Mouse (Mus musculus) hindbrain, embryonic 15.5 days (tissue): ENCODE measurements around the gene Spo11. TPM values are rescaled to one million over a fixed set of nuclear protein-coding genes. Genes with fewer than 3 reads are reported as not detected.

ENCODE experiments used
- ATAC-seq: fragments of 200-750 bp; cut with Nextera tagmentation; 2 replicates; pipeline ENCODE4 v1.8.0; 2017; ENCODE audit warnings: low read depth, moderate number of reproducible peaks, moderate TSS enrichment; ENCODE audit not compliant: low FRiP score
- H3K27ac ChIP-seq: fragments of 300-500 bp; sonication (generic); replicated peaks from 2 replicates; pipeline ENCODE4 v1.5.1; 2015; ENCODE audit warnings: mild to moderate bottlenecking, inconsistent platforms
- H3K27me3 ChIP-seq: fragments of 300-500 bp; sonication (generic); 2 replicates; pipeline ENCODE4 v1.6.1; 2015; ENCODE audit warnings: control low read depth, inconsistent platforms
- H3K36me3 ChIP-seq: fragments of 300-500 bp; sonication (generic); 2 replicates; pipeline ENCODE4 v1.6.1; 2015; ENCODE audit warnings: control low read depth, inconsistent platforms
- H3K4me1 ChIP-seq: fragments of 300-500 bp; sonication (generic); replicated peaks from 2 replicates; pipeline ENCODE4 v1.6.1; 2015; ENCODE audit warnings: control low read depth, inconsistent platforms
- H3K4me2 ChIP-seq: fragments of 300-500 bp; sonication (generic); 2 replicates; pipeline ENCODE4 v1.6.1; 2015; ENCODE audit warnings: moderate library complexity, mild to moderate bottlenecking, inconsistent platforms
- H3K4me3 ChIP-seq: fragments of 300-500 bp; sonication (generic); 2 replicates; pipeline ENCODE4 v1.5.1; 2015; ENCODE audit warnings: mild to moderate bottlenecking, inconsistent platforms
- H3K9ac ChIP-seq: fragments of 300-500 bp; sonication (generic); 2 replicates; pipeline ENCODE4 v1.6.1; 2015; ENCODE audit warnings: inconsistent platforms
- H3K9me3 ChIP-seq: fragments of 300-500 bp; sonication (generic); 2 replicates; pipeline ENCODE4 v1.6.1; 2016; ENCODE audit warnings: control low read depth, inconsistent platforms
- WGBS: fragments of 180-500 bp; shearing (Covaris S2); methylation state at CpG from one replicate; pipeline ENCODE4 v1.1.7; 2015; 5-methylcytosine and 5-hydroxymethylcytosine counted together
- polyA plus RNA-seq: library from polyadenylated mRNA; unstranded; fragments of >200 nt; fragmentation: Nextera tagmentation; extraction: Ambion mirVana; gene quantifications from 2 replicates; pipeline ENCODE4 v1.2.1, GENCODE M21; 2015

Gene Spo11
- polyA plus RNA-seq, 1 experiment from 2014 or later, result 0.96 TPM

DNA sequence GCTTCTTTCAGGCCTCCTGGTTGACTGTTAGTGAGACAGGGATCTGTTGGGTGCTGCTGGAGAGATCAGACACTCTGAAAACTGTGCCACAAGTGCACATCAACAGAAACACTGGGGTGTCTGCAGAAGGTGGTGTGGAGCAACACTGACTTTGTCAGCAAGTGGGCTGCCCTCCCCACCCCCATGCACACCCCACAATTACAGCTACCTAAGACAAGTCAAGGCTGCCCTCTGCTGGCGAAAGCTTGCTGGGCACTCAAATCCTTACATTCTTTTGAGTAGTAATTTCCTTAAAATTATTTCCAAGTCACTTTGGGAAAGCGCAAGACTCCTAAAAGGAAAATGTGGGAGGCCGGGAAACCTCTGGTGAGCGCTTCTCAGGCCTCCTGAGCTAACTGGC, 18.7 kb downstream of the Spo11 start:
- ATAC-seq, result no peak
- 18% methylated on average over 4 of the region's 4 CpGs for WGBS
- Histone ChIP-seq H3K27ac (no peak overlapping the region), H3K9ac (no peak overlapping the region), H3K27me3 (peaks cover 5% of the 10 kb centered on the region; the same call in 1 of the 2 replicates), H3K9me3 (no peaks in the 10 kb centered on the region), H3K4me3 (no peak overlapping the region), H3K4me1 (peaks cover 7% of the 10 kb centered on the region), H3K36me3 (no peaks in the 10 kb centered on the region), H3K4me2 (no peak overlapping the region)

- Histone ChIP-seq H3K4me1 (peaks cover 15% of the 10 kb centered on the region), H3K36me3 (peaks cover 1% of the 10 kb centered on the region; the same call in 1 of the 2 replicates), H3K27me3 (peaks cover 5% of the 10 kb centered on the region; the same call in 1 of the 2 replicates), H3K9ac (no peak overlapping the region), H3K4me3 (no peak overlapping the region), H3K4me2 (no peak overlapping the region), H3K9me3 (no peaks in the 10 kb centered on the region), H3K27ac (no peak overlapping the region)
- ATAC-seq, result no peak
- WGBS, result 70% methylated on average over 11 of the region's 11 CpGs
Observed at GRCm38 (mm10) chr2:172997748-172998147, 20.2 kb downstream of the Spo11 start.

DNA sequence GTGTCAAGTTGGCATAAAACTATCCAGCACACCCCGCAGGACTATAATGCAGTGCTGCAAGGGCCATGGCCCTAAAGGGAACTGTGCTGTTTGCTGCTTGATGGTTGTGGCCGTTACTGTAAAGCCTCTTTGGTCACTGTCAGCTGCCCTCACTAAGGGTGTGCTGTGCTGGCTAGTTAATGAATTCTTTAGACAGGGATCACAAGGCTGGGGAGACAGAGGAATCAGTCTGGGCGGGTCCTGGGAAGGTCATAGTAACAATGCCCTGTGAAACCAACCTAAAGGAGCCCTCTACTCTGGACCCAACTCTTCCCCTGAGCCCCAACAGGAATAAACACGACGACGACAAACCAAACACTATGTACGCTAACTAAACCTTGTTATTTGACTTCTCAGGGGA, 21.0 kb downstream of the Spo11 start:
- H3K27ac ChIP-seq, result no peak overlapping the region
- H3K4me1 ChIP-seq, result peaks cover 15% of the 10 kb centered on the region
- no peak overlapping the region for H3K4me2 ChIP-seq
- H3K9ac ChIP-seq, result no peak overlapping the region
- no peaks in the 10 kb centered on the region for H3K9me3 ChIP-seq
- 68% methylated on average over 7 of the region's 7 CpGs for WGBS
- no peak for ATAC-seq
- no peak overlapping the region for H3K4me3 ChIP-seq
- peaks cover 6% of the 10 kb centered on the region for H3K36me3 ChIP-seq
- H3K27me3 ChIP-seq, result peaks cover 5% of the 10 kb centered on the region; the same call in 1 of the 2 replicates

DNA sequence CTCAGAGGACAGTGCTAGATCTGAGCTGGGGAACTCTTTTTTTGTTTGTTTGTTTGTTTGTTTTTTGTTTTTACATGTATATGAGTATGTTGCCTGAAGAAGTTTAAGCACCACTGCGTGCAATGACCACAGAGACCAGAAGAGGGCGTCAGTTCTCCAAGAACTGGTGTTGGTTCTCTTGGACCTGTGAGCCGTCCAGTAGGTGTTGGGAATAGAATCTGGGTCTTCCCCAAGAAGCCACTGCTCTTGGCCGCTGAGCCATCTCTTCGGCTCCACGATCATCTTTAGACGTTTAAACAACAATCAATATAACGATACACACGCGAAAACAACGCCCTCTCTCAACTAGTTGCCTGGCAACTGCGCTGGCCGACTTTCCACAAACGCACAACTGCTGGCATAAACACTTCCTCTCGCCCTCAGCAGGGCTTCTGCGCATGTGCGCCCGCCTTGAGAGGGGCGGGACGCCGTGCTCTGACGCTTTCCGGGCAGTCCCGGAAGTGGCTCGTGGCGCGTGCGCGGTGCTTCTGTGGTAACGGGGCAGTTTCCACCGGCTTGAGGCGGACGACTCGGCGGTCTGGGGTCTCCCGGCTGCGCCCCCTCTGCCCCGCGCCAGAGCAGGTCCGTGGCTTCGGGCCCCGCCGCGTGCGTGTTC, 22.3 kb downstream of the Spo11 start, which contains the start of gene Rae1:
Gene Rae1, plus strand, starts transcription at position 488 of the 655 bp plus-strand sequence.
- Histone ChIP-seq H3K4me1 (peaks cover 15% of the 10 kb centered on the region), H3K4me2 (peak within 1 kb of the TSS; percentile 82), H3K9ac (peak within 1 kb of the TSS; percentile 90), H3K9me3 (no peaks in the 10 kb centered on the region), H3K27me3 (peaks cover 5% of the 10 kb centered on the region; the same call in 1 of the 2 replicates), H3K4me3 (peak within 1 kb of the TSS; percentile 83), H3K36me3 (peaks cover 18% of the 10 kb centered on the region), H3K27ac (peak within 1 kb of the TSS; percentile 86)
- WGBS, result 0% methylated on average over 45 of the region's 45 CpGs
- ATAC-seq, result peak; percentile 97

GRCm38 (mm10) chr2:173000285-173000652, 22.8 kb downstream of the Spo11 start:
- peaks cover 15% of the 10 kb centered on the region for H3K4me1 ChIP-seq
- H3K36me3 ChIP-seq, result peaks cover 23% of the 10 kb centered on the region
- H3K27me3 ChIP-seq, result peaks cover 5% of the 10 kb centered on the region; the same call in 1 of the 2 replicates
- H3K9me3 ChIP-seq, result no peaks in the 10 kb centered on the region
- H3K27ac ChIP-seq, result peak overlapping the region; percentile 86
- WGBS, result under 1% methylated on average over 36 of the region's 42 CpGs
- H3K9ac ChIP-seq, result peak overlapping the region; percentile 90
- peak overlapping the region; percentile 82 for H3K4me2 ChIP-seq
- peak overlapping the region; percentile 83 for H3K4me3 ChIP-seq
- peak; percentile 89 for ATAC-seq

GRCm38 (mm10) chr2:173000921-173001320, 23.4 kb downstream of the Spo11 start:
- Histone ChIP-seq H3K4me1 (peaks cover 15% of the 10 kb centered on the region), H3K36me3 (peaks cover 28% of the 10 kb centered on the region), H3K27me3 (peaks cover 5% of the 10 kb centered on the region; the same call in 1 of the 2 replicates), H3K4me2 (peak overlapping the region; percentile 82), H3K4me3 (peak overlapping the region; percentile 83), H3K9me3 (no peaks in the 10 kb centered on the region), H3K27ac (0 out of 2 replicates have a peak overlapping the region, but pooled peaks have one; percentile 86), H3K9ac (peak overlapping the region; percentile 90)
- WGBS, result 21% methylated on average over 8 of the region's 8 CpGs
- no peak for ATAC-seq

- no peaks in the 10 kb centered on the region for H3K27me3 ChIP-seq
- 91% methylated on average over 8 of the region's 8 CpGs for WGBS
- no peak overlapping the region for H3K4me2 ChIP-seq
- no peak overlapping the region for H3K27ac ChIP-seq
- no peaks in the 10 kb centered on the region for H3K9me3 ChIP-seq
- peaks cover 54% of the 10 kb centered on the region for H3K36me3 ChIP-seq
- H3K4me3 ChIP-seq, result no peak overlapping the region
- ATAC-seq, result no peak
- H3K4me1 ChIP-seq, result peaks cover 15% of the 10 kb centered on the region
- no peak overlapping the region for H3K9ac ChIP-seq
Observed at GRCm38 (mm10) chr2:173003737-173004136, 26.2 kb downstream of the Spo11 start.

GRCm38 (mm10) chr2:173010220-173010717, 32.8 kb downstream of the Spo11 start:
- no peak overlapping the region for H3K4me2 ChIP-seq
- no peaks in the 10 kb centered on the region for H3K9me3 ChIP-seq
- H3K9ac ChIP-seq, result no peak overlapping the region
- ATAC-seq, result no peak
- H3K4me3 ChIP-seq, result no peak overlapping the region
- H3K27me3 ChIP-seq, result no peaks in the 10 kb centered on the region
- 75% methylated on average over 3 of the region's 3 CpGs for WGBS
- no peaks in the 10 kb centered on the region for H3K4me1 ChIP-seq
- peaks cover 95% of the 10 kb centered on the region for H3K36me3 ChIP-seq
- no peak overlapping the region for H3K27ac ChIP-seq

- 95% methylated on average over 8 of the region's 8 CpGs for WGBS
Observed at GRCm38 (mm10) chr2:173011440-173011839, 33.9 kb downstream of the Spo11 start.

DNA sequence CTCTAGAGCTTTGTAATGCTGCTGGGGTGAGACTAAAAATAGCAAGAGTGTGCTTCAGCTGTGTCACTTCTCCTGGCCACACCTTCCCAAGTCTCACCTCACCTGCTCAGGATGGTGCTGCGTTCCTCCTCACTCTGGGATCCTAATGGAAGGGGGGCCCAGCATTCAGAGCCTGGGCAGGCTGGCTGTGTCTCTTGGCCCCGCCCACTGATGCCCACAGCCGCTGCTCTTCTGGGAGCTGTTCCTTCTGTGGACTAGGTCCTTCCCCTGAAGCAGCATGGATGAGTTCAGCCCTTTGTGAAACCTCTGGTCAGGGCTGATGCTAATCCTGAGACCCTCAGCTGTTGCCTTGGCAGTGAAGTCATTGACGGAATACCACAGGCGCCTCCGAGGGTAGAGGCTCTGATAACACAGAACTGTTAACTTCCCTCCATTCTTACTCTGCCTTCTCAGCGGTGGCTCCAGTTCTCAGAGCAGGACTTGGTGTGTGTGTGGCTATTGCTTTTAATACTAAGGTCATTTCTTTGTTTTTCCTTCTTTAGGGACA, 37.3 kb downstream of the Spo11 start:
- whole genome bisulfite sequencing, result 82% methylated on average over 7 of the region's 7 CpGs
- Histone ChIP-seq H3K9me3 (no peaks in the 10 kb centered on the region), H3K27me3 (peaks cover 12% of the 10 kb centered on the region), H3K27ac (no peak overlapping the region), H3K4me2 (no peak overlapping the region), H3K4me3 (no peak overlapping the region), H3K36me3 (peaks cover 61% of the 10 kb centered on the region), H3K4me1 (peaks cover 5% of the 10 kb centered on the region), H3K9ac (no peak overlapping the region)
- ATAC-seq, result no peak

More at GRCm38 (mm10) chr2:173011440-173011839, 33.9 kb downstream of the Spo11 start:
- ATAC-seq, result no peak
- no peaks in the 10 kb centered on the region for H3K4me1 ChIP-seq
- H3K36me3 ChIP-seq, result peaks cover 94% of the 10 kb centered on the region
- H3K9me3 ChIP-seq, result no peaks in the 10 kb centered on the region
- H3K4me3 ChIP-seq, result no peak overlapping the region
- H3K9ac ChIP-seq, result no peak overlapping the region
- H3K27me3 ChIP-seq, result no peaks in the 10 kb centered on the region
- no peak overlapping the region for H3K27ac ChIP-seq
- no peak overlapping the region for H3K4me2 ChIP-seq

DNA sequence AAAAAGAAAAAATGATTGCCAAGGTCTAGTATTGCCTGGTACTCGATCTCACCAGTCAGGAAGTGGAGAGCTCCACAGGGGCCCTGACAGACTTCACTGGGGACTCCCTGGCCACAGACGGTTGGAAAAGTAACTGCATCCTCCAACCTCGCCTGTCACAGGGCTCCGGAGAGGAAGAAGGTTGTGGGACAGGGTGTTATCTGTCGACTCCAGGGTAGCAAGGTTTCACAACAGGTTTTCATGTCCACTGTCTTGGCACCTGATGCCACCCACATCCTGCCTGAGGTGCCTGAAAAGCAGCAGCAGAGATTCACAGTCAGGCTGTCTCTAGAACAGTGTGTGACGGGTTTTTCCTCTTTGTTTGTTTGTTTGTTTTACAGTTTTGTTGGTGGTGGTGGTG, 40.4 kb downstream of the Spo11 start:
- Histone ChIP-seq H3K27me3 (peaks cover 26% of the 10 kb centered on the region), H3K4me2 (no peak overlapping the region), H3K9me3 (no peaks in the 10 kb centered on the region), H3K9ac (no peak overlapping the region), H3K27ac (no peak overlapping the region), H3K36me3 (peaks cover 31% of the 10 kb centered on the region), H3K4me3 (no peak overlapping the region), H3K4me1 (peaks cover 25% of the 10 kb centered on the region)
- 34% methylated on average over 6 of the region's 6 CpGs for WGBS
- no peak for ATAC-seq

- WGBS, result 27% methylated on average over 8 of the region's 8 CpGs
- H3K9me3 ChIP-seq, result no peaks in the 10 kb centered on the region
- no peak overlapping the region for H3K9ac ChIP-seq
- peaks cover 32% of the 10 kb centered on the region for H3K4me1 ChIP-seq
- H3K27me3 ChIP-seq, result peaks cover 26% of the 10 kb centered on the region
- H3K4me3 ChIP-seq, result no peak overlapping the region
- no peak overlapping the region for H3K27ac ChIP-seq
- peaks cover 24% of the 10 kb centered on the region for H3K36me3 ChIP-seq
- ATAC-seq, result no peak
- H3K4me2 ChIP-seq, result no peak overlapping the region
Observed at GRCm38 (mm10) chr2:173018618-173019017, 41.1 kb downstream of the Spo11 start.
